Mouse (Mus musculus) embryonic facial prominence, embryonic 14.5 days (tissue): Measurements from ENCODE around the gene Eef1akmt3. TPM values are rescaled to one million over a fixed set of nuclear protein-coding genes. Genes with fewer than 3 reads are reported as not detected.
"Not testable (repeated sequence)": the region's sequence is repeated elsewhere in the genome, so short reads cannot be mapped to it uniquely, and the experiment has no call there.

Experiments used
- ATAC-seq: fragments of 200-750 bp; cut with Nextera tagmentation; 2 replicates; pipeline ENCODE4 v1.8.0; 2017; ENCODE audit warnings: low read depth, moderate number of reproducible peaks, moderate TSS enrichment
- DNase-seq: peaks from one replicate; pipeline ENCODE4 v3.0.0-alpha.2; 2015; ENCODE audit warnings: low spot score
- H3K27ac ChIP-seq: fragments of 300-500 bp; sonication (generic); replicated peaks from 2 replicates; pipeline ENCODE4 v1.5.1; 2014; ENCODE audit warnings: low read depth, mild to moderate bottlenecking, low read length, moderate library complexity
- H3K27me3 ChIP-seq: fragments of 300-500 bp; sonication (generic); replicated peaks from 2 replicates; pipeline ENCODE4 v1.6.1; 2014; ENCODE audit warnings: low read length; ENCODE audit not compliant: control insufficient read depth, insufficient read depth
- H3K36me3 ChIP-seq: fragments of 300-500 bp; sonication (generic); 2 replicates; pipeline ENCODE4 v1.6.1; 2014; ENCODE audit warnings: low read length, mixed read lengths; ENCODE audit not compliant: control insufficient read depth, insufficient read depth
- H3K4me1 ChIP-seq: fragments of 300-500 bp; sonication (generic); 2 replicates; pipeline ENCODE4 v1.6.1; 2014; ENCODE audit warnings: antibody characterized with exemption, low read length; ENCODE audit not compliant: control insufficient read depth, insufficient read depth
- H3K4me2 ChIP-seq: fragments of 300-500 bp; sonication (generic); 2 replicates; pipeline ENCODE4 v1.6.1; 2014; ENCODE audit warnings: low read depth, mild to moderate bottlenecking, low read length, moderate library complexity, mixed read lengths
- H3K4me3 ChIP-seq: fragments of 300-500 bp; sonication (generic); 2 replicates; pipeline ENCODE4 v1.5.1; 2014; ENCODE audit warnings: low read depth, mild to moderate bottlenecking, low read length
- H3K9ac ChIP-seq: fragments of 300-500 bp; sonication (generic); 2 replicates; pipeline ENCODE4 v1.6.1; 2014; ENCODE audit warnings: low read depth, mild to moderate bottlenecking, low read length, moderate library complexity, mixed read lengths
- H3K9me3 ChIP-seq: fragments of 300-500 bp; sonication (generic); 2 replicates; pipeline ENCODE4 v1.6.1; 2016; ENCODE audit warnings: low read length; ENCODE audit not compliant: control insufficient read depth
- WGBS: fragments of 180-500 bp; shearing (Covaris S2); extraction: QIAGEN DNeasy Blood & Tissue Kit; methylation state at CpG from one replicate; pipeline ENCODE4 v1.1.7; 2014; 5-methylcytosine and 5-hydroxymethylcytosine counted together
- polyA plus RNA-seq: library from polyadenylated mRNA; unstranded; fragments of >200 nt; fragmentation: Nextera tagmentation; extraction: Ambion mirVana; gene quantifications from 2 replicates; pipeline ENCODE4 v1.2.1, GENCODE M21; 2014

Eef1akmt3 gene
- polyA plus RNA-seq, 1 experiment from 2014 or later: 1.0 TPM

DNA sequence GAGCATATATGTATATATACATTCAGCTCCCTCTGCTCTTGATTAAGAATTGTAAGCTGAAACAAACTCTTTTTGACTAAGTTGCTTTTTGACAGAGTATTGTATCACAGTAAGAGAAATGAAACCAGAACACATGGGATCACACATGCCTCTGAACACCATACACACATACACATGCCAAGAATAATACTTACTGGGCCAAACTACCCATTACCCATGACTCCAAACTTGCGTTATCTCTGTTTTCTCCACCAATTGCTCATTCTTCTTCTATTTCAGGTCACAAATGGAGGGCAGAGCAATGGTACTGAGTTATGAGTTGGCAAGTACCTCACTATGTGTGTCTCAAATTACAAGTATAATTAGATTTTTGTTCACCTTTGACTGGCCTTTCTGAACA, 32.7 kb upstream of the Eef1akmt3 start:
- Histone ChIP-seq H3K27ac (no peak overlapping the region), H3K9me3 (no peaks in the 10 kb centered on the region), H3K36me3 (no peaks in the 10 kb centered on the region), H3K9ac (no peak overlapping the region), H3K27me3 (peaks cover 38% of the 10 kb centered on the region), H3K4me3 (no peak overlapping the region), H3K4me2 (no peak overlapping the region), H3K4me1 (peaks cover 13% of the 10 kb centered on the region)
- WGBS: 93% methylated on average over 1 of the region's 1 CpGs
- ATAC-seq (no peak), DNase-seq (no peak)

DNA sequence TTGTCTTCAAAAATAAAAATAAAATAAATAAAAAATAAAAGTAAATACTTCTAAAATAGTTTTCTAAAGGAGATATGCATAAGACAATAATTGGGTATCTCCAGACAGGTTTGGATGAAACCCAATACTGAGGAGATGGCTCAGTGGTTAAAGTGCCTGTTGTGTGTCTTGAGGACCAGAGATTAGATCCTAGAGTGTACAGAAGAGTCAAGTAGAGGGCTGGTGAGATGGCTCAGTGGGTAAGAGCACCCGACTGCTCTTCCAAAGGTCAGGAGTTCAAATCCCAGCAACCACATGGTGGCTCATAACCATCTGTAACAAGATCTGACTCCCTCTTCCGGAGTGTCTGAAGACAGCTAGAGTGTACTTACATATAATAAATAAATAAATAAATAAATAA, 31.7 kb upstream of the Eef1akmt3 start:
- Histone ChIP-seq H3K4me1 (peaks cover 16% of the 10 kb centered on the region), H3K36me3 (peaks cover 10% of the 10 kb centered on the region), H3K27me3 (peaks cover 29% of the 10 kb centered on the region)
- H3K9me3 ChIP-seq, ATAC-seq, H3K9ac ChIP-seq, H3K4me3 ChIP-seq, H3K4me2 ChIP-seq, H3K27ac ChIP-seq, DNase-seq: not testable (repeated sequence)
- 81% methylated on average over 2 of the region's 2 CpGs for WGBS

DNA sequence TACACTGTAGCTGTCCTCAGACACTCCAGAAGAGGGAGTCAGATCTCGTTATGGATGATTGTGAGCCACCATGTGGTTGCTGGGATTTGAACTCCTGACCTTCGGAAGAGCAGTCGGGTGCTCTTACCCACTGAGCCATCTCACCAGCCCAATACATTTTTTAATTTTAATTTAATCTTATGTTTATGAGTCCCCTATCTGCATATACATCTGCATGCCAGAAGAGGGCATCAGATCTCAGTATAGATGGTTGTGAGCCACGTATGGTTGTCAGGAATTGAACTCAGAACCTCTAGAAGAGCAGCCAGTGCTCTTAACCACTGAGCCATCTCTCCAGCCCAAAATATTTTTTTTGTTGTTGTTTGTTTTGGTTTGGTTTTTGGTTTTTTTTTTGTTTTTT, 31.0 kb upstream of the Eef1akmt3 start:
- WGBS: 86% methylated on average over 4 of the region's 4 CpGs

GRCm38 (mm10) chr10:127071203-127071602, 29.9 kb upstream of the Eef1akmt3 start:
- H3K36me3 ChIP-seq: peaks cover 28% of the 10 kb centered on the region
- peak overlapping the region; percentile 86 for H3K4me2 ChIP-seq
- peak overlapping the region; percentile 62 for H3K4me3 ChIP-seq
- no peak for DNase-seq
- H3K4me1 ChIP-seq: peaks cover 16% of the 10 kb centered on the region
- peaks cover 12% of the 10 kb centered on the region for H3K27me3 ChIP-seq
- peak overlapping the region; percentile 73 for H3K9ac ChIP-seq
- peak overlapping the region; percentile 82; the same call in 1 of the 2 replicates for H3K27ac ChIP-seq
- no peaks in the 10 kb centered on the region for H3K9me3 ChIP-seq
- ATAC-seq: no peak
- 69% methylated on average over 9 of the region's 9 CpGs for WGBS

More for the DNA sequence above, 31.0 kb upstream of the Eef1akmt3 start:
- not testable (repeated sequence) for H3K9ac ChIP-seq, ATAC-seq, H3K4me3 ChIP-seq, DNase-seq, H3K4me2 ChIP-seq, H3K27ac ChIP-seq, H3K9me3 ChIP-seq
- Histone ChIP-seq H3K4me1 (peaks cover 16% of the 10 kb centered on the region), H3K27me3 (peaks cover 22% of the 10 kb centered on the region), H3K36me3 (peaks cover 17% of the 10 kb centered on the region)

DNA sequence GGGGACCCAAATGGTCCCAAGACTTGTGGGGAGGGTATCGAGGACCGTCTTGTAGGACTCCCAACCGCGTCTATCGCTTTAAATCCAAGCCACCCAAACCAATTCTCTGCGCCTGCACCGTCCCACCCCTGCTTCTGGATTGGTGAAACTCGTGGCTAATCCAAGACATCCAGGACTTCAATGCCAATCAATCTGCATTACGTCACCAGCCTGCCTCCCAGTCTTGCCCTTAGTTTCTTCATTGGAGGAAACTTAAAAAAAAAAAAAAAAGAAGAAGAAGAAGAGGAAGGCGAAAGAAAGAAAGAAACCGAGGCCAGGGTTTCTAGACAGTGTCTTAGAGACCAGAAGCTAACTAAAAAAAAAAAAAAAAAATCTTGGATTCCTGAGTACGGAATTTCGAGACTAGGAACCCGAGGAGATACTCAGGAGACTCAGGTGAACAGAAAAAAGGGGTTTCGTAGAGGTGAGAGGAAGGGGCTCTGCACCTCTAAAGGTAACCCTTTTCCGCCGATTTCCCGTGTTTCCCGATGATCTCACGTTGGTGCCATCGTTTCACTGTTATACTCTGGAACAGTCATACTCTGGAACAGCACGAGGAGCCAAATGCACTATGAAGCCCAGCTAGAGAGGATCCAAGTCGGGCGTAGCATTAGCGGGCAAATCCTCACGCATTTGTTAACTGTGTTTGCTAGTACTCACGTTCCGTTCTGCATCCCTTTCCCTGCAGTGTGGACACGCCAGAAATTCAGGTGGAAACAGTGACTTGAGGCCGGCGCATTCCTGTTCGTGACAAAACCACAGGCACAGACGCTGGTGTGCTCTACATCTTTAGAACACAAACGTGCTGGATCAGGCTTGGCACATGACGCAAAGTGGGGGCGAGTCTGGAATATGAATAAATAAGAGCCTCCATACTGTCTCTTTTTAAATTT, 29.1 kb upstream of the Eef1akmt3 start, which contains the start of gene Tspan31:
TSS of gene Tspan31 (minus strand) at position 75 of the 932 bp plus-strand sequence.
- WGBS: 2% methylated on average over 36 of the region's 36 CpGs
- no peaks in the 10 kb centered on the region for H3K9me3 ChIP-seq
- peak within 1 kb of the TSS; percentile 86 for H3K4me2 ChIP-seq
- DNase-seq: peak; percentile 99
- peaks cover 16% of the 10 kb centered on the region for H3K4me1 ChIP-seq
- peak within 1 kb of the TSS; percentile 62 for H3K4me3 ChIP-seq
- H3K9ac ChIP-seq: peak within 1 kb of the TSS; percentile 73
- peaks cover 6% of the 10 kb centered on the region; the same call in 1 of the 2 replicates for H3K27me3 ChIP-seq
- peak within 1 kb of the TSS; percentile 91 for H3K27ac ChIP-seq
- H3K36me3 ChIP-seq: peaks cover 35% of the 10 kb centered on the region
- ATAC-seq: peak; percentile 93

- DNase-seq (peak; percentile 87), ATAC-seq (peak; percentile 70)
- Histone ChIP-seq H3K27me3 (no peaks in the 10 kb centered on the region), H3K9me3 (no peaks in the 10 kb centered on the region), H3K9ac (peak overlapping the region; percentile 73), H3K27ac (peak overlapping the region; percentile 91), H3K4me2 (peak overlapping the region; percentile 76), H3K4me3 (peak overlapping the region; percentile 62), H3K36me3 (peaks cover 44% of the 10 kb centered on the region), H3K4me1 (peaks cover 22% of the 10 kb centered on the region)
- WGBS: 7% methylated on average over 30 of the region's 30 CpGs
Measured at GRCm38 (mm10) chr10:127069281-127070189, 28.2 kb upstream of the Eef1akmt3 start.

DNA sequence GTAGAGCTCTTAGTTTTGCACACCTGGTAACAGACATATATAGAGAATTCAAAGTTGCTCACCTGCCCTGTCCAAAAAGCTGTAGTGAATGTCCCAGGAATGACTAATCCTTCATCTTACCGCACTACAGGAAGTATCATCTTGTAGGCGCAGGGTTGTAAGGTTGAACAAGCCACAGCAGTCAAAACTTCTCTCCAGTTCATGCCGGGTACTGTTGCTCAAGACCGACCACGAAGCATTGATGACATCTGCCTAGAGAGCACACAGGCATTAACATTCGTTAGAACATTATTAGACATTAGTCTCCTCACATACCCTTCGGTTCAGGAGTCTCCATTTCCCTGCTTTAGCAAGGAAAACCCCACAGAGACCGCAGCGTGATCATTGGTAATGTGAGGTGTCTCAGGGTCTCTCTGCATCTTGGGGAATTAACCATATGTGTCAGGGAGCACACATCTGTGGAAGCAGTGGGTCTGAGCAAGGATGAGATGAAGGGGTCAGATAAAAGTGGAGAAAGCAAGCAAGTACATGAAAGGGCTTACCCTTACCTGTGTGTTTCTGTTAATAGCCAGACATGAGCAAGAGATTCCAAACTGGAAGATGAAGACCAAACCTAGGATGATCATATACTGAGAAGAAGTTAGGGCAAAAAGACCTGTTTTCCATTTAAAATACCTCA, 27.2 kb upstream of the Eef1akmt3 start:
- no peaks in the 10 kb centered on the region for H3K27me3 ChIP-seq
- H3K4me1 ChIP-seq: peaks cover 22% of the 10 kb centered on the region
- peaks cover 45% of the 10 kb centered on the region for H3K36me3 ChIP-seq
- ATAC-seq (no peak), DNase-seq (no peak)
- H3K9ac ChIP-seq: peak overlapping the region; percentile 73
- H3K4me3 ChIP-seq: peak overlapping the region; percentile 62
- peak overlapping the region; percentile 76 for H3K4me2 ChIP-seq
- peak overlapping the region; percentile 91 for H3K27ac ChIP-seq
- 70% methylated on average over 9 of the region's 9 CpGs for WGBS
- no peaks in the 10 kb centered on the region for H3K9me3 ChIP-seq
